Mouse (Mus musculus) intestine, embryonic 15.5 days (tissue): Measurements from ENCODE around the gene Ldlrad3. TPM values are rescaled to one million over a fixed set of nuclear protein-coding genes. Genes with fewer than 3 reads are reported as not detected.

Experiments used
- ATAC-seq: fragments of 200-750 bp; cut with Nextera tagmentation; 2 replicates; pipeline ENCODE4 v1.8.0; 2017; ENCODE audit warnings: moderate TSS enrichment, moderate library complexity
- H3K27ac ChIP-seq: fragments of 300-500 bp; sonication (generic); 2 replicates; pipeline ENCODE4 v1.5.1; 2015; ENCODE audit warnings: mild to moderate bottlenecking, inconsistent platforms
- H3K27me3 ChIP-seq: fragments of 300-500 bp; sonication (generic); replicated peaks from 2 replicates; pipeline ENCODE4 v1.6.1; 2015; ENCODE audit warnings: inconsistent platforms
- H3K36me3 ChIP-seq: fragments of 300-500 bp; sonication (generic); 2 replicates; pipeline ENCODE4 v1.6.1; 2015; ENCODE audit warnings: inconsistent platforms
- H3K4me1 ChIP-seq: fragments of 300-500 bp; sonication (generic); replicated peaks from 2 replicates; pipeline ENCODE4 v1.6.1; 2015; ENCODE audit warnings: inconsistent platforms
- H3K4me2 ChIP-seq: fragments of 300-500 bp; sonication (generic); replicated peaks from 2 replicates; pipeline ENCODE4 v1.6.1; 2015; ENCODE audit warnings: mild to moderate bottlenecking, inconsistent platforms
- H3K4me3 ChIP-seq: fragments of 300-500 bp; sonication (generic); replicated peaks from 2 replicates; pipeline ENCODE4 v1.5.1; 2015; ENCODE audit warnings: inconsistent platforms
- H3K9ac ChIP-seq: fragments of 300-500 bp; sonication (generic); 2 replicates; pipeline ENCODE4 v1.6.1; 2015; ENCODE audit warnings: inconsistent platforms
- H3K9me3 ChIP-seq: fragments of 300-500 bp; sonication (generic); 2 replicates; pipeline ENCODE4 v1.6.1; 2016; ENCODE audit warnings: inconsistent platforms
- WGBS: fragments of 180-500 bp; shearing (Covaris S2); methylation state at CpG from one replicate; pipeline ENCODE4 v1.1.7; 2015; 5-methylcytosine and 5-hydroxymethylcytosine counted together
- polyA plus RNA-seq: library from polyadenylated mRNA; unstranded; fragments of >200 nt; fragmentation: Nextera tagmentation; extraction: Ambion mirVana; gene quantifications from 2 replicates; pipeline ENCODE4 v1.2.1, GENCODE M21; 2015

The Ldlrad3 gene
- polyA plus RNA-seq, 1 experiment from 2014 or later, result 22.7 TPM

- Histone ChIP-seq H3K9ac (no peak overlapping the region), H3K36me3 (no peaks in the 10 kb centered on the region), H3K4me1 (peaks cover 15% of the 10 kb centered on the region), H3K4me2 (no peak overlapping the region), H3K27me3 (no peaks in the 10 kb centered on the region), H3K27ac (peak overlapping the region; percentile 56; the same call in 1 of the 2 replicates), H3K4me3 (no peak overlapping the region), H3K9me3 (no peaks in the 10 kb centered on the region)
- 61% methylated on average over 7 of the region's 7 CpGs for WGBS
- peak; percentile 4; the same call in 1 of the 2 replicates for ATAC-seq
Measured at GRCm38 (mm10) chr2:101967152-101967551, 219.0 kb downstream of the Ldlrad3 start.

DNA sequence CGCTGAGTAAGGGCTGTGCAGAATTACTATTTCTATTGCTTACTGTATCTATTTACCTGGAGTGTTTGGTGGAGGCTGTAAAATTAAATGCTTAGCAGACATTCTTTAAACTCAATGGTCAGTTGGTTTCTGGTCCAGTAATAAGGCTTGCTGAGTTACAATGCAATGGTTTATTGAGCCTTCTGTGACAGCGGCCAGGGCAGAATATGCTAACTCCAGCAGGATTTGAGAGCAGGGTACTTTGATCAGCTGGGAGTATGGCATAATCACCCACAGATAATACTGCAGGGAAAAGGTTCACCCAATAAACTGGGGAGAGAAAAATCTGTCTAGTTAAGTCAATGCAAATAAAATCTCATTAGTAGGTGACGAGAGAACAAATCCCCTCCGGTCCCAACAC is 220.2 kb downstream of the Ldlrad3 start:
- Histone ChIP-seq H3K36me3 (no peaks in the 10 kb centered on the region), H3K27ac (peak overlapping the region; percentile 57), H3K27me3 (no peaks in the 10 kb centered on the region), H3K9ac (no peak overlapping the region), H3K4me3 (no peak overlapping the region), H3K4me1 (peaks cover 15% of the 10 kb centered on the region), H3K4me2 (no peak overlapping the region), H3K9me3 (no peaks in the 10 kb centered on the region)
- WGBS, result 56% methylated on average over 4 of the region's 4 CpGs
- peak; percentile 63 for ATAC-seq

DNA sequence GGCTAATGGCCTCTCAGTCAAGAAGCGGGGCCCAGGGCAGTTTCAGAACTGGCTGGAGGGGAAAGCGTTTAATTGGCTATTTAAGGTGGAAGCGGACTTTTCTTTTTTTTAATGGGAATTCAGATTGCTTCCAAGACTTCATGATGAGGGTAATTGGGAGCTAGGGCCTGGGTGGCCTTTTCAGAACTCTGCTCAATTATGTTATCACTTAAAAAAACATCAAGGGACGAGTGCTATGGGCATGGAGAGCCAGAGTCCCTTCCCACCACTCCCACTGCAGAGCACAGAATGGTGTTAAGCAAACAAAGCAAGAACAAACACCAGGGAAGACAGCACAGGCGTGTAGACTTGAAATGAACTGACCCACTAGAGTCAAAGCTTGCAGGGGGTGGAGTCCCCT is 220.7 kb downstream of the Ldlrad3 start:
- Histone ChIP-seq H3K27ac (peak overlapping the region; percentile 54), H3K36me3 (no peaks in the 10 kb centered on the region), H3K27me3 (no peaks in the 10 kb centered on the region), H3K4me1 (peaks cover 17% of the 10 kb centered on the region), H3K4me3 (no peak overlapping the region), H3K9me3 (no peaks in the 10 kb centered on the region), H3K4me2 (no peak overlapping the region), H3K9ac (no peak overlapping the region)
- ATAC-seq, result peak; percentile 58
- WGBS, result 57% methylated on average over 5 of the region's 5 CpGs

DNA sequence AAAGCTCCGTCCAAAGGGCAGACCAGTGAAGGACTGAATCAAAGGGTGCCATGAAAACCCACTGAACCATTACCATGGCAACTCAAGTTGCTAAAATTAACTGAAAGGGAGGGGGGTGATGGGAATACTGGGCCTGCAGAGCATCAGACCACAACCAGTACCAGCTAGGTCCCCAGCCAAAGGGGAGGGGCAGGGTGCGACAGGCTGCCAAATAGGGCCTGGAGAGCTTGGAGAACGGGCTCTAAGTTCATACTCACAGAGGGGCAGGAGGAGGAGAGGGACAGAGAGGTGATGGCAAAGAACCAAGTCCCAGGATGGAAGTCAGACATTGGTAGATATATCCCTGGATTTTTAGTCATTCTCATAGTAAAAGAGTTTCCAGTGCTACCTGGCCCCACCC is 222.8 kb downstream of the Ldlrad3 start:
- Histone ChIP-seq H3K9me3 (no peaks in the 10 kb centered on the region), H3K4me1 (peaks cover 20% of the 10 kb centered on the region), H3K27me3 (no peaks in the 10 kb centered on the region), H3K27ac (no peak overlapping the region), H3K9ac (no peak overlapping the region), H3K4me3 (no peak overlapping the region), H3K36me3 (no peaks in the 10 kb centered on the region), H3K4me2 (no peak overlapping the region)
- WGBS, result 73% methylated on average over 3 of the region's 3 CpGs
- ATAC-seq, result no peak

GRCm38 (mm10) chr2:101962349-101962748 is 223.8 kb downstream of the Ldlrad3 start:
- Histone ChIP-seq H3K36me3 (no peaks in the 10 kb centered on the region), H3K4me3 (no peak overlapping the region), H3K27me3 (no peaks in the 10 kb centered on the region), H3K4me1 (peaks cover 17% of the 10 kb centered on the region), H3K4me2 (no peak overlapping the region), H3K27ac (no peak overlapping the region), H3K9me3 (no peaks in the 10 kb centered on the region), H3K9ac (no peak overlapping the region)
- 72% methylated on average over 7 of the region's 7 CpGs for WGBS
- ATAC-seq, result no peak

DNA sequence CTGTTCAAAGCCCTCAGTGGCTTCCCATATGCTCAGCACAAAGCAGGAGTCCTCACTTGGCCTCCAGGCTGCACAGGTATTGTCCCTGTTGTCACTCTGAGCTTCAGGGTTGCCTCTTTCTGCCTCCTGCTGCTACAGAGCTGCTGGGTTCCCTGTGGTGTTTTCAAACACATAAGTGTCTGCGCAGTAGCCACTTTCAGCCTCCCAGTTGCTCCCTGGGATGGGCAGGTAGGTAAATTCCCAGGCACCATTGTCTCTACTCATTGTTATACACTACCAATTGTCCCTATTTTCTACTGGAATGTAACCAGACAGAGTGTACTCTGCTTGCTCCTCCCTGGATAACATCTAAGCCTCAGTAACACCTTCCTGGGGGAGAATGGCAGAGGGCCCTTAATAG is 224.8 kb downstream of the Ldlrad3 start:
- WGBS, result 85% methylated on average over 1 of the region's 1 CpGs

GRCm38 (mm10) chr2:101960658-101961057 is 225.5 kb downstream of the Ldlrad3 start:
- no peak overlapping the region for H3K4me2 ChIP-seq
- no peaks in the 10 kb centered on the region for H3K27me3 ChIP-seq
- H3K4me3 ChIP-seq, result no peak overlapping the region
- peaks cover 6% of the 10 kb centered on the region for H3K4me1 ChIP-seq
- no peak overlapping the region for H3K27ac ChIP-seq
- no peaks in the 10 kb centered on the region for H3K9me3 ChIP-seq
- H3K9ac ChIP-seq, result no peak overlapping the region
- 58% methylated on average over 8 of the region's 8 CpGs for WGBS
- no peaks in the 10 kb centered on the region for H3K36me3 ChIP-seq
- ATAC-seq, result 0 out of 2 replicates have a peak, but pooled peaks have one; percentile 11

More for the DNA sequence above, 224.8 kb downstream of the Ldlrad3 start:
- H3K36me3 ChIP-seq, result no peaks in the 10 kb centered on the region
- H3K4me1 ChIP-seq, result peaks cover 12% of the 10 kb centered on the region
- no peak overlapping the region for H3K9ac ChIP-seq
- H3K27me3 ChIP-seq, result no peaks in the 10 kb centered on the region
- no peak for ATAC-seq
- no peak overlapping the region for H3K27ac ChIP-seq
- H3K4me2 ChIP-seq, result no peak overlapping the region
- no peaks in the 10 kb centered on the region for H3K9me3 ChIP-seq
- H3K4me3 ChIP-seq, result no peak overlapping the region

DNA sequence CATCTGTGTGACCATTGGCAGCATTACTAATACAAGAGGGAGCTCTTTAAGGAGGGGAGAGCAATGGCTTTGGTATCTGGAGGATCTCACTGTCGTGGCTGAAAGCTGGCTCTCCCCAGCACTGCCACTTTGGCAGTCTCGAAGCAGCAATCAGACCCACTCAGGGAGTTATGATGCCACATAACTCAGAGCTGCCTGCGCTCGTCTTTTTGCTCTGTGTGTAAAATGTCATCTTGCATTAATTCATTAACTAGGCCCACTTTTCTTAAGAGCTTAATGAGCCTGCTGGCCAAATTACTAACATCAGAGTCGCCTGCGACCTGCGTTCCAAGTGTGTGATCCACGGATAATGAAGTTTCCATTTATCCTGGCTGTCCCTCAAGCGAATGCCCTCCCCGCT is 230.1 kb downstream of the Ldlrad3 start:
- Histone ChIP-seq H3K9ac (no peak overlapping the region), H3K4me2 (no peak overlapping the region), H3K27ac (no peak overlapping the region), H3K9me3 (no peaks in the 10 kb centered on the region), H3K4me1 (peaks cover 5% of the 10 kb centered on the region; the same call in 1 of the 2 replicates), H3K27me3 (no peaks in the 10 kb centered on the region), H3K36me3 (peaks cover 5% of the 10 kb centered on the region; the same call in 1 of the 2 replicates), H3K4me3 (no peak overlapping the region)
- 64% methylated on average over 10 of the region's 10 CpGs for WGBS
- ATAC-seq, result no peak

DNA sequence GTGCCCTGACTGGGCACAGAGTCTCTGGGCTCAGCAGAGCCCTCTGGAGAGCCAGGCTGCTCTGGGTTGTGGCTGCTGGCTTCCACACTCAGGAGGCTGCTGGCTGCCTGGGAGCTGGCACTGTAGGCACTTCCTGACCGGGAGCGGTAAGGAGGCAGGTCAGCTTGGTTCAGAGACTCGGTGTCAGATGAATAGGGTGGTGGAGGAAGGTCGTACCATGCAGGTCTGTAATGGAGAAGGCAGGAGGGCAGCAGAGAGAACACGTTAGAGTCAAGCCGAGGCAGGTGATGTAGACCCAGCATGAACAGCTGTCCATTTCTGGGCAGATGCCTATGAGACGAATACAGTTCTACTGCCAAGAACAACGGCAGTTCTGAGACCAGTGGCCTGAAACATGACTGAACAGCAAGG is 233.2 kb downstream of the Ldlrad3 start:
- no peaks in the 10 kb centered on the region; the same call in 1 of the 2 replicates for H3K4me1 ChIP-seq
- no peak for ATAC-seq
- H3K27ac ChIP-seq, result no peak overlapping the region
- H3K4me2 ChIP-seq, result no peak overlapping the region
- no peak overlapping the region for H3K4me3 ChIP-seq
- WGBS, result 96% methylated on average over 8 of the region's 8 CpGs
- H3K36me3 ChIP-seq, result peaks cover 5% of the 10 kb centered on the region; the same call in 1 of the 2 replicates
- H3K9ac ChIP-seq, result no peak overlapping the region
- H3K27me3 ChIP-seq, result no peaks in the 10 kb centered on the region
- no peaks in the 10 kb centered on the region for H3K9me3 ChIP-seq

- no peak overlapping the region for H3K4me2 ChIP-seq
- no peak overlapping the region for H3K27ac ChIP-seq
- H3K4me1 ChIP-seq, result no peaks in the 10 kb centered on the region; the same call in 1 of the 2 replicates
- H3K9me3 ChIP-seq, result no peaks in the 10 kb centered on the region
- no peaks in the 10 kb centered on the region for H3K27me3 ChIP-seq
- H3K9ac ChIP-seq, result no peak overlapping the region
- 75% methylated on average over 7 of the region's 7 CpGs for WGBS
- H3K36me3 ChIP-seq, result peaks cover 5% of the 10 kb centered on the region; the same call in 1 of the 2 replicates
- no peak overlapping the region for H3K4me3 ChIP-seq
- no peak for ATAC-seq
Measured at GRCm38 (mm10) chr2:101950716-101951520, 235.3 kb downstream of the Ldlrad3 start.

GRCm38 (mm10) chr2:101935006-101935405 is 251.2 kb downstream of the Ldlrad3 start:
- Histone ChIP-seq H3K9ac (no peak overlapping the region), H3K27me3 (no peaks in the 10 kb centered on the region), H3K27ac (no peak overlapping the region), H3K4me2 (no peak overlapping the region), H3K4me1 (no peaks in the 10 kb centered on the region), H3K9me3 (no peaks in the 10 kb centered on the region), H3K36me3 (no peaks in the 10 kb centered on the region), H3K4me3 (no peak overlapping the region)
- 74% methylated on average over 1 of the region's 1 CpGs for WGBS
- ATAC-seq, result no peak

DNA sequence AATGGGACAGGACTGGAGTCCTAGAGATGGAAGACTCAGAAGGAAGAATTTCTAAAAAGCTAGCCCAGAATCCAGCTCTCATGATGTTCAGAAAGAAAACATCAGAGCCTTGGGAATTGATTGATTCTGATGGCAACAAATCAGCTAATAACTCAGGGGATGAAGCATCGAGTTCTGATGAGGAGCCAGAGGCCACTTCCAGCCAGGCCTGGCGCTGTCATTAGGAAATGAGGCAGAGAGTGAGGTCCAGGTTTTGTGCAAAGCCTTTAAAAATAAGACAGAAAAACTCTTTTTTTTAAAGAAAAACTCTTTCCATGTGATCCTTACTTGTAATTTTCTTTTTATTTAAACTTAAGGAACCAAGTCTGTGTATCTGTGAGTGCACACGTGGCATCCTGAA is 252.9 kb downstream of the Ldlrad3 start:
- WGBS, result 84% methylated on average over 3 of the region's 3 CpGs
- Histone ChIP-seq H3K27ac (no peak overlapping the region), H3K9ac (no peak overlapping the region)

More for the DNA sequence above, 252.9 kb downstream of the Ldlrad3 start:
- Histone ChIP-seq H3K4me1 (no peaks in the 10 kb centered on the region), H3K4me3 (no peak overlapping the region), H3K9me3 (no peaks in the 10 kb centered on the region), H3K27me3 (no peaks in the 10 kb centered on the region), H3K36me3 (no peaks in the 10 kb centered on the region), H3K4me2 (no peak overlapping the region)
- no peak for ATAC-seq
